Mouse (Mus musculus) liver, postnatal 0 days (tissue): ENCODE data around the gene Xaf1.

ENCODE experiments used
- CTCF ChIP-seq: sonication (generic); IDR thresholded peaks from 2 replicates; pipeline ENCODE4 v1.5.1; 2016; ENCODE audit warnings: antibody characterized with exemption, low read depth
- EP300 ChIP-seq: IDR thresholded peaks from 2 replicates; pipeline ENCODE4 v1.6.1; 2016; ENCODE audit warnings: antibody characterized with exemption, low read depth, mild to moderate bottlenecking

DNA sequence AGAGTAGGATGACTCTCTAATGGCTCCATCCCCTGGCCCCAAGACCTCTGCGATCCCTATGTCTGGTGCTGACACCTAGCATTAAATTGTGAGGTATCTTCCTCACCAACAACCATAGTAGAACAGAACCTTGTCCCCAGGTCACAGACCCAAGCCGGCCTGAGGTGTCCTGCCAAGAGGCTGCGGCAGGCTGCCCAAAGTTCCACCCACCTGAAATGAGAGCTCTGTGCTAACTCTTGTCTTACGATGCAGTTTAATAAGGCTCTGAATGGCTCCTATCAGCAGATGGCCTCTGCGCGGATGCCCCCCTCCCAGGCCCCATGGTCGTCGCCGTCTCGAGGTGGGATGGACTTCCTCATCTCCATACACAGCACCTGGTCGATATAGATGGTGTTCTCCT is 43.1 kb downstream of the Xaf1 start:
- TF ChIP-seq CTCF (no peak), EP300 (no peak)
